Mouse (Mus musculus) ES-Bruce4 (cell line): ENCODE data around the gene Cebpg. TPM values are rescaled to one million over a fixed set of nuclear protein-coding genes. Genes with fewer than 3 reads are reported as not detected.

Experiments
- H3K27ac ChIP-seq: 2 replicates; pipeline ENCODE4 v1.5.1; 2012; ENCODE audit warnings: low read length, inconsistent platforms; ENCODE audit not compliant: insufficient read depth
- H3K27me3 ChIP-seq: 2 replicates; pipeline ENCODE4 v1.6.1; 2012; ENCODE audit warnings: mild to moderate bottlenecking, low read length, inconsistent platforms; ENCODE audit not compliant: control insufficient read depth, poor library complexity, insufficient read depth, severe bottlenecking
- H3K36me3 ChIP-seq: 2 replicates; pipeline ENCODE4 v1.6.1; 2012; ENCODE audit warnings: inconsistent platforms, mild to moderate bottlenecking, low read length, moderate library complexity; ENCODE audit not compliant: control insufficient read depth, poor library complexity, insufficient read depth, severe bottlenecking
- H3K4me1 ChIP-seq: one replicate; pipeline ENCODE4 v1.8.1; 2011; ENCODE audit warnings: low read length; ENCODE audit not compliant: control insufficient read depth, insufficient read depth
- H3K4me3 ChIP-seq: 2 replicates; pipeline ENCODE4 v1.5.1; 2011; ENCODE audit warnings: low read depth, mild to moderate bottlenecking, low read length
- H3K9ac ChIP-seq: 2 replicates; pipeline ENCODE4 v1.6.1; 2012; ENCODE audit warnings: low read depth, mild to moderate bottlenecking, inconsistent platforms; ENCODE audit not compliant: poor library complexity, severe bottlenecking
- H3K9me3 ChIP-seq: replicated peaks from 2 replicates; pipeline ENCODE4 v1.6.1; 2012; ENCODE audit warnings: mild to moderate bottlenecking, low read length, inconsistent platforms; ENCODE audit not compliant: control insufficient read depth, poor library complexity, insufficient read depth, severe bottlenecking
- CTCF ChIP-seq: IDR thresholded peaks from one replicate; pipeline ENCODE4 v1.8.1; 2011; ENCODE audit warnings: low read depth, low read length
- EP300 ChIP-seq: IDR thresholded peaks from 2 replicates; pipeline ENCODE4 v1.6.1; 2011; ENCODE audit warnings: low read depth, low read length; ENCODE audit not compliant: insufficient read depth
- POLR2A ChIP-seq: IDR thresholded peaks from one replicate; pipeline ENCODE4 v1.8.1; 2011; ENCODE audit warnings: low read length; ENCODE audit not compliant: insufficient read depth
- polyA plus RNA-seq: library from polyadenylated mRNA; stranded (reverse); fragments of >200 nt; gene quantifications from 2 replicates; pipeline ENCODE4 v1.2.4, GENCODE M21; 2011; ENCODE audit warnings: low read depth; ENCODE audit not compliant: missing spikeins, insufficient read depth, insufficient read length

Gene Cebpg
- polyA plus RNA-seq, 1 experiment: 33.0 TPM

- H3K27me3 ChIP-seq: no peaks in the 10 kb centered on the region
- no peak overlapping the region for H3K9ac ChIP-seq
- H3K4me1 ChIP-seq: no peaks in the 10 kb centered on the region
- H3K36me3 ChIP-seq: peaks cover 24% of the 10 kb centered on the region
- H3K9me3 ChIP-seq: no peaks in the 10 kb centered on the region
- H3K4me3 ChIP-seq: no peak overlapping the region
- H3K27ac ChIP-seq: no peak overlapping the region
- TF ChIP-seq CTCF (no peak), POLR2A (no peak), EP300 (no peak)
Observed at GRCm38 (mm10) chr7:35044719-35045118, 11.7 kb downstream of the Cebpg start.

DNA sequence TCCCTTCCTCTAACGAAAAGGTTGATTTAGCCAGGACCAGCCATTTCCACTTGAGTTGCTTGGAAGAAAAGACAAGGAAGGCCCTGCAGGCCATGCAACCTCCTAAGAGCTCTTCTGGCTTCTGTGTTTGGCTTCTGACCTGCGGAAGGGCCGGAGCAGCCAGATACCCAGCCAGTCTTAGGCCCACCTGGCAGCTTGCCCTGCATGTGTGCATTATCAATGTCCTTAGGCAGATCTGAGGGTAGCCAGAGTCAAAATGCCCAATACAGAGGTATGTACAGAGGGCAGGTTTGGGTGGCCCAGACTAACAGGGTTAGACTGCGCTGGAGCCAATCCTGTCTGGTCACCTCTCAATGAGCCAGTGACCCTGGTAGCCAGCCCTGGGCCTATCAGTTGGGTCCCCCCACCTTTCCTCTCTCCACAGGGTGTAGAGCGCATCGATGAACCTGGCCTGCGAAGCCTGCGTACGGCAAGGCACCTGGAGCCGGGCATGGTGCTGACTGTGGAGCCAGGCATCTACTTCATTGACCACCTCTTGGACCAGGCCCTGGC is 13.0 kb downstream of the Cebpg start:
- Histone ChIP-seq H3K36me3 (peaks cover 21% of the 10 kb centered on the region), H3K4me3 (no peak overlapping the region), H3K27ac (no peak overlapping the region), H3K9me3 (no peaks in the 10 kb centered on the region), H3K9ac (no peak overlapping the region), H3K27me3 (no peaks in the 10 kb centered on the region), H3K4me1 (no peaks in the 10 kb centered on the region)
- no peak for TF ChIP-seq EP300
- no peak for TF ChIP-seq CTCF
- TF ChIP-seq POLR2A: no peak

GRCm38 (mm10) chr7:35042759-35043217 is 13.6 kb downstream of the Cebpg start:
- Histone ChIP-seq H3K4me3 (no peak overlapping the region), H3K36me3 (peaks cover 21% of the 10 kb centered on the region), H3K4me1 (no peaks in the 10 kb centered on the region), H3K9me3 (no peaks in the 10 kb centered on the region), H3K9ac (no peak overlapping the region), H3K27me3 (no peaks in the 10 kb centered on the region), H3K27ac (no peak overlapping the region)
- TF ChIP-seq CTCF (no peak), EP300 (no peak), POLR2A (no peak)

GRCm38 (mm10) chr7:35042209-35042554 is 14.2 kb downstream of the Cebpg start:
- Histone ChIP-seq H3K27me3 (no peaks in the 10 kb centered on the region), H3K27ac (no peak overlapping the region), H3K9ac (no peak overlapping the region), H3K9me3 (no peaks in the 10 kb centered on the region), H3K36me3 (peaks cover 20% of the 10 kb centered on the region), H3K4me1 (no peaks in the 10 kb centered on the region), H3K4me3 (no peak overlapping the region)
- no peak for TF ChIP-seq POLR2A
- no peak for TF ChIP-seq CTCF

- H3K27ac ChIP-seq: no peak overlapping the region
- no peaks in the 10 kb centered on the region for H3K9me3 ChIP-seq
- no peaks in the 10 kb centered on the region for H3K4me1 ChIP-seq
- no peaks in the 10 kb centered on the region for H3K27me3 ChIP-seq
- H3K36me3 ChIP-seq: peaks cover 17% of the 10 kb centered on the region
- TF ChIP-seq POLR2A (no peak), CTCF (no peak), EP300 (no peak)
- no peak overlapping the region for H3K9ac ChIP-seq
- no peak overlapping the region for H3K4me3 ChIP-seq
Observed at GRCm38 (mm10) chr7:35041286-35042208, 14.8 kb downstream of the Cebpg start.
